Mouse (Mus musculus) cerebellum, adult 2 months (tissue): ENCODE measurements around the gene Thg1l.

ENCODE experiments used
- CTCF ChIP-seq: fragments of 200-500 bp; IDR thresholded peaks from 2 replicates; pipeline ENCODE4 v1.5.1; 2011; ENCODE audit warnings: low read depth, mild to moderate bottlenecking, control low read depth, low read length, moderate library complexity, borderline replicate concordance; ENCODE audit not compliant: insufficient read depth
- POLR2A ChIP-seq: fragments of 200-500 bp; IDR thresholded peaks from 2 replicates; pipeline ENCODE4 v1.6.1; 2011; ENCODE audit warnings: low read length, control low read depth, borderline replicate concordance; ENCODE audit not compliant: insufficient read depth

GRCm38 (mm10) chr11:45959598-45959997 is 4.3 kb upstream of the Thg1l start:
- TF ChIP-seq CTCF (no peak), POLR2A (no peak)
